Mouse (Mus musculus) spleen, postnatal 4 days (tissue): ENCODE results near the gene Tmem91.
"Not testable (repeated sequence)": the region's sequence is repeated elsewhere in the genome, so short reads cannot be mapped to it uniquely, and the experiment has no call there.

Experiments
- DNase-seq, 2 experiments: peaks; one replicate each; pipeline ENCODE4 v3.0.0; 2022; ENCODE audit warnings: low spot score in 2 of 2

The Tmem91 gene

GRCm38 (mm10) chr7:25674719-25675300, at the start of gene Tmem91:
Gene Tmem91 (minus strand): TSS chr7:25675166.
- DNase-seq, result no peak

- not testable (repeated sequence) for DNase-seq
Measured at GRCm38 (mm10) chr7:25721776-25722175, 46.8 kb upstream of the Tmem91 start.

GRCm38 (mm10) chr7:25720760-25721159, 45.8 kb upstream of the Tmem91 start:
- no peak for DNase-seq

- peak; percentile 74 to 90 for DNase-seq
Measured at GRCm38 (mm10) chr7:25719761-25720610, 45.0 kb upstream of the Tmem91 start.

- peak; percentile 91 to 95 for DNase-seq
Measured at GRCm38 (mm10) chr7:25718788-25719417, 43.9 kb upstream of the Tmem91 start, which contains the start of gene Ccdc97. Gene Ccdc97 (minus strand): TSS chr7:25719088.

- DNase-seq, result no peak
Measured at GRCm38 (mm10) chr7:25717478-25717877, 42.5 kb upstream of the Tmem91 start.

GRCm38 (mm10) chr7:25715731-25716271, 40.8 kb upstream of the Tmem91 start:
- DNase-seq, result no peak

- DNase-seq, result no peak
Measured at GRCm38 (mm10) chr7:25714581-25714980, 39.6 kb upstream of the Tmem91 start.

GRCm38 (mm10) chr7:25712801-25713200, 37.8 kb upstream of the Tmem91 start:
- no peak for DNase-seq

GRCm38 (mm10) chr7:25711731-25712197, 36.8 kb upstream of the Tmem91 start:
- DNase-seq, result no peak

GRCm38 (mm10) chr7:25711165-25711564, 36.2 kb upstream of the Tmem91 start:
- no peak for DNase-seq

GRCm38 (mm10) chr7:25710519-25711130, 35.7 kb upstream of the Tmem91 start:
- no peak for DNase-seq

- DNase-seq, result peak in 1 of 2 experiments; percentile 63
Measured at GRCm38 (mm10) chr7:25709961-25710360, 35.0 kb upstream of the Tmem91 start.

- DNase-seq, result peak in 1 of 2 experiments; percentile 64
Measured at GRCm38 (mm10) chr7:25707581-25708292, 32.8 kb upstream of the Tmem91 start.

- DNase-seq, result no peak
Measured at GRCm38 (mm10) chr7:25706578-25707170, 31.7 kb upstream of the Tmem91 start.

- peak in 1 of 2 experiments; percentile 60 for DNase-seq
Measured at GRCm38 (mm10) chr7:25705801-25706251, 30.9 kb upstream of the Tmem91 start.

GRCm38 (mm10) chr7:25704716-25705364, 29.9 kb upstream of the Tmem91 start:
- DNase-seq, result peak in 1 of 2 experiments; percentile 65

GRCm38 (mm10) chr7:25703793-25704494, 29.0 kb upstream of the Tmem91 start:
- DNase-seq, result no peak

GRCm38 (mm10) chr7:25702350-25702749, 27.4 kb upstream of the Tmem91 start:
- DNase-seq, result no peak
